Mouse (Mus musculus) lung, postnatal 25 days (tissue): ENCODE measurements around the gene Rasgrf2.
A peak's percentile ranks its signal among the peaks of the same experiment; 100 is the strongest.

Experiments
- DNase-seq: peaks from one replicate; pipeline ENCODE4 v3.0.0; 2022; ENCODE audit warnings: low spot score

Rasgrf2 gene

GRCm38 (mm10) chr13:91955175-91955574, 176.3 kb downstream of the Rasgrf2 start:
- DNase-seq = peak; percentile 7

DNA sequence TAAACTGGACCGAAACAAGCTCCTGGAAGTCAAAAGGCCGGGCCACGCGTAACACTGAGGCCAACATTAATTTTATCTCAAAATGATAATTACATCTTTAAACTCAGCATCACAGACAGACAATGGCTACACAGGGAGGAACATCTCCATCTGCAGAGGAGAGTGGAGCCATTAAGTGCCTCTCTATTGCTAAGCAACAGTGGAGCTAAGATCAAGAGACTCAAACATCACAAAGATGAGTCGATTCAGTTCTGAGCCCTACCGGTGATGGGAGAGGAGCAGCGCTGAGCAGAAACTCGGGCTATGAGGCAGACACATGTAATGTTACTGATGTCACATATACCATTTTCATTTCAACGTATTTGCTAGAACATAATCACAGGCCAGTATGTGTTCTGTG, 191.3 kb downstream of the Rasgrf2 start:
- DNase-seq = no peak

DNA sequence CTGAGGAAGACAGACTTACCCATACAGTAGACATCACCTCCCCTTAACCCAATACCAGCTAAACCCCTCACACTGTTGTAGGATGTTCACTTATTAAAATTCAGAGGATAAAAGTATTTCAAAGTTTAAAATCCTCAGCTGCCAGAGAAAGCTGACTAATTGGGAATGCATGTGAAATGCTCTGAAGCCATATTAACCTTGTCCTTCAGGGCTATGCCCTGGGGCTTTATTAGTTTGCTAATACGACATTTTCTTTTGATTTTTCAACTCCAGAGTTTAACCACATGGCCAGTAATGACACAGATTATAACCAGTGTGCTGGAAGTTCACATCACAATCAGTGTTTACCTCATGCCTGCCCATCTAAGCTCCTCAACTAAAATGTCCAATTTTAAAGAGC, 192.6 kb downstream of the Rasgrf2 start:
- DNase-seq = no peak

- DNase-seq = peak; percentile 17
These were observed 194.2 kb downstream of the Rasgrf2 start for GRCm38 (mm10) chr13:91937232-91937631.

DNA sequence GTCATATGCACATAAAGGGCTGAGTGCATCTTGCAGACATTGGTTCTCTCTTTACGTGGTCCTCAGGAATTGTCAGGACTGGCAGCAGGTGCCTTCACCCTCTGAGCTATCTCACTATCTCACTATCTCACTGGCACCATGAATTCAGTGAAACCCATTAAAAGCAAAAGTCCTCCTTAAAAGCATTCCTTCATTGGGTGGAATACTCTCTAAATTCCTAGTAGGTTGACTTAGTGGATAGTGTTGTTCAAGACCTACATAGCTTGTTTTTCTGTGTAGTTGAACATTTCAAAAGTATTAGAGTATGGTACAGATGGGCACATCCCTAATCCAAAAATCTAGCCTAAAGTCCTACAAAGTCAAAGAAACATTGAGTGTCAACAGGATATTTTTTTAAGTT, 199.3 kb downstream of the Rasgrf2 start:
- no peak for DNase-seq

- peak; percentile 55 for DNase-seq
These were observed 201.3 kb downstream of the Rasgrf2 start for GRCm38 (mm10) chr13:91929943-91930726.

DNA sequence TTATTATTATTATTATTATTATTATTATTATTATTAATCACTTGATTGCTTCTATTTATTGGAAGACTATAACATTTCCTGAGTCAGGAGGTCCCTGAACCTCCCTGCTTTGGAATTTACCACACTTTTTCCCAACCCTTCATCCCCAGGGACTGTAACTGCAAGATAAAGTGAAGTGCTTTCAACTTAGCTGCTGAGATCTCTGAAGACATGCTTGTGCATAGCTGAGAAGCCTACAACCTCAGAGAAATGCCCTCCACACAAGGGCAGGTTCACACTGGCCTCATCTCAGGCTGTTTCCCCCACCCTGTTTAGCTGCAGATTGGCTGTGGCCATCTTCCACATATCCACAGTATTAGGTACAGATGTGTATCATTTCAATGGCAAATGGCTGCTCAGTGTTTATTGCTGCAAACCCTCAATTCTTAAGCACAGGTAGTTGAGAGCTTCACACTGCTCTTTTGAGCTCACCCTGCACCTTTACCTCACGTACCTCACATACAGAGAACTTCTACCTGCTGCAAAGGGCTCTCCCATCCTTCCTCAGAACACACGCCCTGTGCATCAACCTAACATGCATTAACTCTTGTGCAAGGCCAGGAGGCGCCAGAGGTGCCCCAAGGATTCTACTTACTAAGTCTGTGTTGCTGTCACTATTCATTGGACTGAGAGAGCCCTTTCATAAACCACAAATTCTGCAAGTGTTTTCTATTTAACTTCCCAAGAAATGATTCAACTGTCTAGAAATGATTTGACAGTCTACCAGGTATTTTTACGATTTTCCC, 202.7 kb downstream of the Rasgrf2 start:
- peak; percentile 34 for DNase-seq

GRCm38 (mm10) chr13:91921010-91921409, 210.4 kb downstream of the Rasgrf2 start:
- DNase-seq = no peak

- DNase-seq = no peak
These were observed 212.7 kb downstream of the Rasgrf2 start for GRCm38 (mm10) chr13:91918764-91919163.

GRCm38 (mm10) chr13:91917835-91918234, 213.6 kb downstream of the Rasgrf2 start:
- no peak for DNase-seq

DNA sequence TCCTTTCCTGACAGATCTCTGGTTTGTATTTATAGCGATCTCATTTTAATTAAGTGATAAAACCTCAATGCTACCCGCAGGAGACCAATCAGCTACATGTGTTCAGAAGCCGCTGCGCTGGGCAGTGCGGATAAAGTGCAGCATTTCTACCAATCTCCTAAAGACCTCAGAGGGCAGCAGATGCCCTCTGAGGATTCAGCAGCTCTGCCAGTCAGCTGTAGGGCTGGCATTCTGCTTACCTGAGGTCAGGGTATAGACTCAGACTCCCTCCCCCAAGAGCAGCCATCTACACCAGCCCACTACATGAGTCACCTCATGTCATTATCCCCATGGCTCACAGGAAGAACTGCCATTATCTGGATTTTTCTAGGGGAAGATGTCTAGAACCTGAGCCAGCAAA, 215.1 kb downstream of the Rasgrf2 start:
- no peak for DNase-seq

- DNase-seq = no peak
These were observed 215.7 kb downstream of the Rasgrf2 start for GRCm38 (mm10) chr13:91915582-91916239.

GRCm38 (mm10) chr13:91915192-91915581, 216.3 kb downstream of the Rasgrf2 start:
- no peak for DNase-seq

DNA sequence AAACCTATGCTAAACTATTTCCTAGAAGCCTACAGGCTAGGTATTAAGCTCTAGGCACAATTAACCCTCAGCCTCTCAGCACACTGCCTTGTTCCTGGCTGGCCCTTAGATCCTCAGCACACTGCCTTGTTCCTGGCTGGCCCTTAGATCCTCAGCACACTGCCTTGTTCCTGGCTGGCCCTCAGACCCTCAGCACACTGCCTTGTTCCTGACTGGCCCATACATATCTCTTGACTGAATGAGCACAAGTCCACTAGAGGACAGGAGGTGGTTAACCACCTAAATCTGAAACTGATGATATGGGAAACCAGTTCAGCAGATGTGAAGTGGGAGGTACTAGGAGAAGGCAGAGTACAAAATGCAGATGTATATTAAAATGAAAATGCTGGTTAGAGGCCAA, 219.8 kb downstream of the Rasgrf2 start:
- no peak for DNase-seq

GRCm38 (mm10) chr13:91911211-91911610, 220.2 kb downstream of the Rasgrf2 start:
- peak; percentile 44 for DNase-seq

DNA sequence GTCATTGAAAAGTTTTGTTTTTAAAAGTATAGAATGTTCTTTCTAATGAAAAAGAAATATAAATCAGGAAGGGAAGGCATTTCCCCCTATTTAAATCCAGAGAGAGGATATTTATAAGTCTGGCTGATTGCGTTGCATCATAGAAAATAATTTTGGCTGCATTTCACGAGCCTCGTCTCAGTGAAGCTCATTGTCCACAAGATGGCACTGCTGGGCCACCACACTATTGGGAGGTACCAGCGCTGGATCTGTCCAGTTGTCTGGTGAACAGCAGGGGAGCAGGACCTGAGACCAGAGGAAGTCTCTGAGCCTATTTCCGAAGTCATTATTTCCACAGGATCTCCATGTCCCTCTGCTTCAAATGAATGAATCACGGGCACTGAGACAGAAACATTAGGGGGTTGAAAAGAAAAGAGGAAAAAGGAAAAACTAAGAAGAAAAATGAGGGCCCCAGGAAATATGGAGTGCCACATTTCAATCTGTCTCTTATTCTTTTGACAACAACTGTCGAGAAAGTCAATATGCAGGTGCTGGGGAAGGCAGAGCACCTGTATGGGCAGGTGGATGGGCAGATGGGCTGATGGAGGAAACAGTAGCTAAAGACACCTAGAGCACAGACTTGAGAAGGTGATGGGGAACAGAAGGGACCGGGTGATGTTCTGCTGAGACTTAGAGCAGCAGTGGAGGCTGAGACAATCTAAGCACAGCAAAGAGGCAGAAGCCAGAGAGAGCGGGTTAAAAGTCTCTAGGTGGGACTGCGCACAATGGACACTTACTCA, 223.1 kb downstream of the Rasgrf2 start:
- DNase-seq = peak; percentile 84

DNA sequence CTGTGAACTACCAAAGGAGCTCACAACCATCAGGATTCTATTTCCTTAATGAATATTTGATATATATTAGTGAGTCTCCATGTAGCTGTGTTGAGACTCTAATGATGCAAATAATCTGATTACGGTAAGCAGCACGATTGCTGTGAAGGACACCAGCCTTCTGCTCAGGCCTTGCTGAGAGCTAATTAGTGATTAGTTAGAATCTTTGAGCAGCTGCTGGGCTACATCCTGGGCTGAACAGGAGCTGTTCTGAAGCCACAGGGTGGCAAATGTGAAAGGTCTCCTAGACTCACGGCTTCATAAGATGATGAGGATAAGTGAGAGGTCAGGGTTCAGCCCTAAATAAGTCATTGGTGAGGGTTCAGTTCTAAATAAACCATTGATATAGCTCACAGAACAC, 225.1 kb downstream of the Rasgrf2 start:
- no peak for DNase-seq

DNA sequence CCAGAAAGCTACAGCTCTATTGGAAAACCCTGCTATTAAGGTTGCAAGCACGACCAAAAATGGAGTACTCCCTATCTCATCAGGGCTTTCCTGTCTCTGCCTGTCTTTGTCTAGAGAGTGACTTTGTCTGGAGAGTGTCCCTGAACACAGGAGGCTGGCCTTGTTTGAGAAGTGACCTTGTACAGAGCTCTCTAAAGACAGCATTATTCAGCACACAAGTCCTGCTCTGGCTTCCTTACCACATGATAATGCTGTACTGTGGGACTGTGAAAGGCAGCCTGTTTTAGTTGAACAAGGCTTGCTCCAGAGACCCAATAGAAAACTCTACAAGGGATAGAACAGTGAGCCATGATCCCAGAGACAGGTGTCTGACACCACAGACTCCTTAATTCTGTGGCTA, 235.0 kb downstream of the Rasgrf2 start:
- DNase-seq = no peak

DNA sequence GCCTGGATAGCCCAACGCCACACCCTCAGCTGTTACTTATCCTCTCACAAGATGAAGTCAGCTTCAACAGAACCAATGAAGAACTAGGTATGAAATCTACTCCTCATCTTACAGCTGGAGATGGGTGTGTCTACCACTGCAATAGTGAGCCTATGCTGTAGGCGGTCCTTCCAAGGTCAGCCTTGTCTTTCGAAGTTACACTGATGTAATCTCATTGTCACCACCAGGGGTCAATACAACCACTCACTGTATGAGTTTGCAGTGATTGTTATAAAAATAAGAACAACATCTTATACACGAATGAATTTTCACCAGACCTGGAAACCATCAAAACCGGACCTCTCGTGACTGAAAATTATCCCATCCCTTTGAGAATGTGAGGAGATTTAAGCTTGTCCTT, 238.3 kb downstream of the Rasgrf2 start:
- DNase-seq = no peak

DNA sequence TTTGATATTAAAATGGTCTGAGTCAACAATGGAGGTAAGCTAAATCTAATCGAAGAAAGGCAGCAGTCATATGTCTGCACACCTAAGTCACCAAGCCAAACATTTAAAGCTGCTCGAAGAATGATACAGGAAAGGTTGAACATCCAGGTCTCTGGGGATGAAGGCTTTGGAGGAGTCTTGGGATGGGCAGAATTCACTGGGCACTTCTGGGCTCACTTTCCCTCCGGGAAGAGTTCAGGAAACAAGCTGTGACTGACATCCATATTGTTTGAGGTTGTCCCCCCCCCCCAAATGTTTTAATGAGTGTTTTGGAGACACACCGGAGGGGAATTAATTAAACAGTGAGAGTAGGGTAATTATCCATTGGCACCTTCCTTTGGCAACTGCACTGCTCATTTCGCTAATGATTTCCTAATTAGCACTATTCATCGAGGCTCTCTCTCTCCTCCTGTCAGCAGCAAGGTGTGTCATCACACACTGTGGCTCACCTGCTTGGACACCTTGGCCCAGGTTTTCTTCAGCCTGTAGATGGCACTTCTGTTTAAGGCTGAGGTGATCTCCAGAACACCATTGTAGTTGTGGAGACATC, 241.3 kb downstream of the Rasgrf2 start:
- DNase-seq = no peak

DNA sequence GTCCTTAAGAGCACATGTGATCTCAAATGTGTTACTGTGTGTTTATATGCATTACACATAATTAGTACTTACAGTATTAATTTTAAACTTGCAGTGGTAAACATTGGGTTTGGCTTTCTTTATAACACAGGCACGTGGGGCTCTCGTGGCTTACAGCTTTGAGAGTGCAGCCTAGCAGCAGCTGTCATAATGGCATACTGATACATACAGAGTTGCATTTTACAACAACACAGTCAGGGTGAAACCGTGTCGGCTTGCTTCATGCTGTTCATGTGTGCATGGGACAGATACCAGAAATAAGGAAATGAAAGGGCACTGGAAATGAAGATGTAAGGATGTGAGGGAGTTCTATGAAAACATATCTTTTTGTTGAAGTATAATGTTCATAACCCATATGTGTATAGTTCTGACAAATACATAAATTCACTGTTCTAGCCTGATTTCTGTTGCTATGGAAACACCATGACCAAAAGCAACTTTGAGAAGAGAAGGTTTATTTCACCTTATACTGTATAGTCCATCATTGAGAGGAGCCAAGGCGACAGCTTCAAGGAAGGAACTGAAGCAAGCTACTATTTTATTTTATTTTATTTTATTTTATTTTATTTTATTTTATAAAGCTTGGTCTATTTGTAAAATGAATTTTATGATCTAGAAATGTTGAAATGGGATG, 246.6 kb downstream of the Rasgrf2 start:
- DNase-seq = no peak
